Mouse (Mus musculus): ENCODE measurements at regions not wholly inside any gene's neighbourhood (a gene's known extent, or its start where the extent isn't known, plus 50 kb on each side); places are given as distances from the start of the nearest gene placed in this dataset.

GRCm38 (mm10) chr5:15773839-15774238 is 59.8 kb upstream of the Speer4c start:
- Histone ChIP-seq H3ac (ENCODE audit: control insufficient read depth, insufficient read length) (no peak overlapping the region), H3K4me2 (ENCODE audit: low read depth) (no peak overlapping the region), H3K27me3 (ENCODE audit: control insufficient read depth, insufficient read depth, insufficient read length) (no peaks in the 10 kb centered on the region), H3K4me3 (no peak overlapping the region), H3K36me3 (ENCODE audit: control insufficient read depth, insufficient read depth) (no peaks in the 10 kb centered on the region), H3K79me2 (ENCODE audit: control insufficient read depth, insufficient read depth) (no peaks in the 10 kb centered on the region)
- TF ChIP-seq MYOD1 (IDR thresholded peaks at IDR 0.05; ENCODE audit: control insufficient read depth in 1 of 3, insufficient read length in 2 of 3, low read depth in 2 of 3) (no peak), TCF3 (IDR thresholded peaks at IDR 0.05; ENCODE audit: insufficient read length, low read depth) (no peak), POLR2A (IDR thresholded peaks at IDR 0.05; ENCODE audit: insufficient read length, low read depth) (no peak), REST (IDR thresholded peaks at IDR 0.05; ENCODE audit: insufficient read depth, insufficient read length) (no peak), TCF12 (IDR thresholded peaks at IDR 0.05; ENCODE audit: insufficient read depth, poor library complexity, severe bottlenecking) (no peak), E2F4 (IDR thresholded peaks at IDR 0.05; ENCODE audit: insufficient read depth) (no peak), USF1 (IDR thresholded peaks at IDR 0.05; ENCODE audit: low read depth) (no peak), MAX (IDR thresholded peaks at IDR 0.05; ENCODE audit: low read depth) (no peak), MYOG (IDR thresholded peaks at IDR 0.05; ENCODE audit: control insufficient read depth in 1 of 3, insufficient read depth in 1 of 3, insufficient read length in 2 of 3, low read depth in 2 of 3) (no peak), SRF (IDR thresholded peaks at IDR 0.05; ENCODE audit: control insufficient read depth, insufficient read length, low read depth) (no peak), POLR2AphosphoS2 (IDR thresholded peaks at IDR 0.05; ENCODE audit: insufficient read length, low read depth) (no peak), CEBPB (IDR thresholded peaks at IDR 0.05; ENCODE audit: insufficient read depth, poor library complexity, severe bottlenecking) (no peak)

- H3ac ChIP-seq (ENCODE audit: control insufficient read depth, insufficient read length): no peak overlapping the region
- no peaks in the 10 kb centered on the region for H3K27me3 ChIP-seq (ENCODE audit: control insufficient read depth, insufficient read depth, insufficient read length)
- no peak overlapping the region for H3K4me2 ChIP-seq (ENCODE audit: low read depth)
- no peak overlapping the region for H3K4me3 ChIP-seq
- H3K36me3 ChIP-seq (ENCODE audit: control insufficient read depth, insufficient read depth): no peaks in the 10 kb centered on the region
- TF ChIP-seq USF1 (IDR thresholded peaks at IDR 0.05; ENCODE audit: low read depth) (no peak), MYOD1 (IDR thresholded peaks at IDR 0.05; ENCODE audit: control insufficient read depth in 1 of 3, insufficient read length in 2 of 3, low read depth in 2 of 3) (no peak), MAX (IDR thresholded peaks at IDR 0.05; ENCODE audit: low read depth) (no peak), TCF12 (IDR thresholded peaks at IDR 0.05; ENCODE audit: insufficient read depth, poor library complexity, severe bottlenecking) (no peak), SRF (IDR thresholded peaks at IDR 0.05; ENCODE audit: control insufficient read depth, insufficient read length, low read depth) (no peak), POLR2A (IDR thresholded peaks at IDR 0.05; ENCODE audit: insufficient read length, low read depth) (no peak), TCF3 (IDR thresholded peaks at IDR 0.05; ENCODE audit: insufficient read length, low read depth) (no peak), REST (IDR thresholded peaks at IDR 0.05; ENCODE audit: insufficient read depth, insufficient read length) (no peak)
- H3K79me2 ChIP-seq (ENCODE audit: control insufficient read depth, insufficient read depth): no peaks in the 10 kb centered on the region
Observed at GRCm38 (mm10) chr5:15774567-15774966, 60.5 kb upstream of the Speer4c start.

- Histone ChIP-seq H3ac (ENCODE audit: control insufficient read depth, insufficient read length) (no peak overlapping the region), H3K4me3 (no peak overlapping the region), H3K27me3 (ENCODE audit: control insufficient read depth, insufficient read depth, insufficient read length) (no peaks in the 10 kb centered on the region), H3K36me3 (ENCODE audit: control insufficient read depth, insufficient read depth) (no peaks in the 10 kb centered on the region), H3K4me2 (ENCODE audit: low read depth) (no peak overlapping the region), H3K79me2 (ENCODE audit: control insufficient read depth, insufficient read depth) (no peaks in the 10 kb centered on the region)
- TF ChIP-seq MYOD1 (IDR thresholded peaks at IDR 0.05; ENCODE audit: control insufficient read depth in 1 of 3, insufficient read length in 2 of 3, low read depth in 2 of 3) (no peak), CEBPB (IDR thresholded peaks at IDR 0.05; ENCODE audit: insufficient read depth, poor library complexity, severe bottlenecking) (no peak), TCF12 (IDR thresholded peaks at IDR 0.05; ENCODE audit: insufficient read depth, poor library complexity, severe bottlenecking) (no peak), MYOG (IDR thresholded peaks at IDR 0.05; ENCODE audit: control insufficient read depth in 1 of 3, insufficient read depth in 1 of 3, insufficient read length in 2 of 3, low read depth in 2 of 3) (no peak), POLR2AphosphoS2 (IDR thresholded peaks at IDR 0.05; ENCODE audit: insufficient read length, low read depth) (no peak), POLR2A (IDR thresholded peaks at IDR 0.05; ENCODE audit: insufficient read length, low read depth) (no peak), MAX (IDR thresholded peaks at IDR 0.05; ENCODE audit: low read depth) (no peak), SRF (IDR thresholded peaks at IDR 0.05; ENCODE audit: control insufficient read depth, insufficient read length, low read depth) (no peak), E2F4 (IDR thresholded peaks at IDR 0.05; ENCODE audit: insufficient read depth) (no peak)
Observed at GRCm38 (mm10) chr5:15776106-15776505, 62.0 kb upstream of the Speer4c start.

- no peaks in the 10 kb centered on the region for H3K27me3 ChIP-seq (ENCODE audit: control insufficient read depth, insufficient read depth, insufficient read length)
- TF ChIP-seq E2F4 (IDR thresholded peaks at IDR 0.05; ENCODE audit: insufficient read depth) (no peak), TCF3 (IDR thresholded peaks at IDR 0.05; ENCODE audit: insufficient read length, low read depth) (no peak), REST (IDR thresholded peaks at IDR 0.05; ENCODE audit: insufficient read depth, insufficient read length) (no peak), POLR2AphosphoS2 (IDR thresholded peaks at IDR 0.05; ENCODE audit: insufficient read length, low read depth) (no peak), SRF (IDR thresholded peaks at IDR 0.05; ENCODE audit: control insufficient read depth, insufficient read length, low read depth) (no peak), MYOD1 (IDR thresholded peaks at IDR 0.05; ENCODE audit: control insufficient read depth in 1 of 3, insufficient read length in 2 of 3, low read depth in 2 of 3) (no peak), USF1 (IDR thresholded peaks at IDR 0.05; ENCODE audit: low read depth) (no peak), TCF12 (IDR thresholded peaks at IDR 0.05; ENCODE audit: insufficient read depth, poor library complexity, severe bottlenecking) (no peak), MYOG (IDR thresholded peaks at IDR 0.05; ENCODE audit: control insufficient read depth in 1 of 3, insufficient read depth in 1 of 3, insufficient read length in 2 of 3, low read depth in 2 of 3) (no peak), CEBPB (IDR thresholded peaks at IDR 0.05; ENCODE audit: insufficient read depth, poor library complexity, severe bottlenecking) (no peak), MAX (IDR thresholded peaks at IDR 0.05; ENCODE audit: low read depth) (no peak), POLR2A (IDR thresholded peaks at IDR 0.05; ENCODE audit: insufficient read length, low read depth) (no peak)
- H3ac ChIP-seq (ENCODE audit: control insufficient read depth, insufficient read length): no peak overlapping the region
- H3K4me3 ChIP-seq: no peak overlapping the region
- H3K4me2 ChIP-seq (ENCODE audit: low read depth): no peak overlapping the region
- H3K79me2 ChIP-seq (ENCODE audit: control insufficient read depth, insufficient read depth): no peaks in the 10 kb centered on the region
- H3K36me3 ChIP-seq (ENCODE audit: control insufficient read depth, insufficient read depth): no peaks in the 10 kb centered on the region
Observed at GRCm38 (mm10) chr5:15803583-15803982, 89.5 kb upstream of the Speer4c start.

DNA sequence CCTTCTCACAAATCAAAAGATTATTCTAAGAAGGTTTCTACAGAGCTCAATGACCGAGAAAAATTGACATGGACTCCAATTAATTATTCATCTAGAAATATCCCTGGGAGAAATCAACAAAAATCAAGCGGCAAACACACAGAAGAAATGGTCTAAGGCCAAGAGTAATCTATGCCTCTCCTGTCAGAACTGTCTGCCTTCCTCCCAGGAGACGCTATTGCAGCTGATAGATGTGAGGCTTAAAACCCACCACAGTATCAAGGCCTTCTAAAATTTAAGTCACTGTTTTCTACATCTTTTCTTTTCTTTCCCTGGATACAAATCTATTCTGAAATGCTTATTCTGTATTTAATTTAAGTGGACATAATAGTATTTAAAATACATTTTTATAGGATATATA is 102.8 kb upstream of the Speer4c start:
- H3K4me3 ChIP-seq: no peak overlapping the region

More for the DNA sequence above, 102.8 kb upstream of the Speer4c start:
- no peaks in the 10 kb centered on the region for H3K36me3 ChIP-seq (ENCODE audit: control insufficient read depth, insufficient read depth)
- TF ChIP-seq REST (IDR thresholded peaks at IDR 0.05; ENCODE audit: insufficient read depth, insufficient read length) (no peak), MYOD1 (IDR thresholded peaks at IDR 0.05; ENCODE audit: control insufficient read depth in 1 of 3, insufficient read length in 2 of 3, low read depth in 2 of 3) (no peak)
- H3K4me2 ChIP-seq (ENCODE audit: low read depth): no peak overlapping the region
- no peaks in the 10 kb centered on the region for H3K27me3 ChIP-seq (ENCODE audit: control insufficient read depth, insufficient read depth, insufficient read length)
- no peaks in the 10 kb centered on the region for H3K79me2 ChIP-seq (ENCODE audit: control insufficient read depth, insufficient read depth)
- no peak overlapping the region for H3ac ChIP-seq (ENCODE audit: control insufficient read depth, insufficient read length)

Data from myocyte (in vitro differentiated cells).